9 mouse cellular contexts compared by ENCODE assay signal in genomic region chr7:44337121-44337849, GRCm38 (mm10). TPM values are rescaled to one million over a fixed set of nuclear protein-coding genes. Genes with fewer than 3 reads are reported as not detected.
DNase-seq lines count a peak whose midpoint lies in the region; ATAC-seq and TF ChIP-seq lines count a peak whose summit lies in the region.
"Had no signal": no experiment of that assay in that cellular context is flagged by ENCODE, and none has a peak within 500 bp of the region (broad histone marks: within the 10 kb centered on the region; RNA-seq: fewer than 3 reads in every experiment).

No protein-coding gene starts in this region.

- TF ChIP-seq CTCF in layer of hippocampus, adult 2 months (conservative IDR thresholded peaks at IDR 0.05), result no peak
- TF ChIP-seq CTCF in liver, postnatal 0 days (IDR thresholded peaks at IDR 0.05; ENCODE audit: low read depth), result no peak

- intact Hi-C loops in left cerebral cortex, postnatal 14 days (cut with DNase I), result no loop called here

- H3K4me2 ChIP-seq in hindbrain, embryonic 12.5 days (replicated peaks), result peak overlapping the region; percentile 89
- H3K4me2 ChIP-seq in neural tube, embryonic 13.5 days, result peak overlapping the region; percentile 68
- no peak overlapping the region for H3K4me2 ChIP-seq in liver, postnatal 0 days (ENCODE audit: low read depth, low read length)

- H3K9ac ChIP-seq in hindbrain, embryonic 12.5 days, result peak overlapping the region; percentile 82
- peak overlapping the region; percentile 90 for H3K9ac ChIP-seq in neural tube, embryonic 13.5 days
- H3K9ac ChIP-seq in liver, postnatal 0 days (replicated peaks), result no peak overlapping the region

- peak overlapping the region; percentile 89 for H3K27ac ChIP-seq in layer of hippocampus, adult 2 months
- H3K27ac ChIP-seq in hindbrain, embryonic 12.5 days, result peak overlapping the region; percentile 93
- peak overlapping the region; percentile 95 for H3K27ac ChIP-seq in neural tube, embryonic 13.5 days (replicated peaks)
- no peak overlapping the region for H3K27ac ChIP-seq in liver, postnatal 0 days (ENCODE audit: low read depth)

- 6% methylated on average over 32 of the region's 32 CpGs for WGBS in hindbrain, embryonic 12.5 days
- 2% methylated on average over 32 of the region's 32 CpGs for WGBS in neural tube, embryonic 13.5 days
- 7% methylated on average over 32 of the region's 32 CpGs for WGBS in liver, postnatal 0 days (ENCODE audit: insufficient replicate concordance)

- ATAC-seq in hindbrain, embryonic 12.5 days (ENCODE audit: low FRiP score), result peak; percentile 2; the same call in 1 of the 2 replicates
- peak; percentile 5 for ATAC-seq in neural tube, embryonic 13.5 days (ENCODE audit: low read depth)
- ATAC-seq in inflammation-experienced regulatory T-cells, adult 6 months, result no peak
- ATAC-seq in liver, postnatal 0 days, result no peak

- no peaks in the 10 kb centered on the region for H3K36me3 ChIP-seq in hindbrain, embryonic 12.5 days
- H3K36me3 ChIP-seq in neural tube, embryonic 13.5 days, result peaks cover 12% of the 10 kb centered on the region
- no peaks in the 10 kb centered on the region for H3K36me3 ChIP-seq in liver, postnatal 0 days (replicated peaks; ENCODE audit: insufficient read depth, low read length)

- peaks cover 22% of the 10 kb centered on the region for H3K4me1 ChIP-seq in hindbrain, embryonic 12.5 days
- H3K4me1 ChIP-seq in neural tube, embryonic 13.5 days (replicated peaks), result peaks cover 36% of the 10 kb centered on the region
- H3K4me1 ChIP-seq in liver, postnatal 0 days (ENCODE audit: insufficient read depth), result no peaks in the 10 kb centered on the region

- H3K9me3 ChIP-seq in hindbrain, embryonic 12.5 days (replicated peaks), result no peaks in the 10 kb centered on the region; the same call in 1 of the 2 replicates
- H3K9me3 ChIP-seq in neural tube, embryonic 13.5 days, result no peaks in the 10 kb centered on the region
- H3K9me3 ChIP-seq in liver, postnatal 0 days (ENCODE audit: low read length), result no peaks in the 10 kb centered on the region

- no peak for DNase-seq in layer of hippocampus, adult 2 months (ENCODE audit: low spot score in 2 of 2)
- DNase-seq in layer of hippocampus, adult 18-20 months (ENCODE audit: low spot score in 2 of 2), result no peak
- DNase-seq in cerebellum, postnatal 14 days, result peak; percentile 42 to 51
- no peak for DNase-seq in liver, postnatal 0 days
- no peak for DNase-seq in left cerebral cortex, postnatal 14 days (ENCODE audit: low spot score in 2 of 2)
- DNase-seq: embryo, embryonic 11 days had no signal

- H3K27me3 ChIP-seq in hindbrain, embryonic 12.5 days, result peaks cover 74% of the 10 kb centered on the region
- peaks cover 83% of the 10 kb centered on the region for H3K27me3 ChIP-seq in neural tube, embryonic 13.5 days
- H3K27me3 ChIP-seq in liver, postnatal 0 days (ENCODE audit: insufficient read depth, low read length), result peaks cover 52% of the 10 kb centered on the region

- H3K4me3 ChIP-seq in layer of hippocampus, adult 2 months, result peak overlapping the region; percentile 54
- peak overlapping the region; percentile 74 for H3K4me3 ChIP-seq in hindbrain, embryonic 12.5 days
- peak overlapping the region; percentile 64 for H3K4me3 ChIP-seq in neural tube, embryonic 13.5 days
- no peak overlapping the region for H3K4me3 ChIP-seq in liver, postnatal 0 days (ENCODE audit: low read depth, low read length)

- no peak for TF ChIP-seq EP300 in liver, postnatal 0 days (IDR thresholded peaks at IDR 0.05; ENCODE audit: low read depth)

RNA-seq across cellular contexts. Expression of gene Shank1, which starts 27.2 kb away (rescaled TPM):
- 100 to 1,000 TPM; 647 to 698 TPM for total RNA-seq in layer of hippocampus, adult 2 months (2021)
- total RNA-seq in layer of hippocampus, adult 18-20 months (2021), result 100 to 1,000 TPM; 626 to 653 TPM
- polyA plus RNA-seq in hindbrain, embryonic 12.5 days (2016; fragmentation: Nextera tagmentation; extraction: Ambion mirVana), result 12.5 and 12.8 TPM in 2 replicates
- 26.5 and 27.7 TPM in 2 replicates for polyA plus RNA-seq in neural tube, embryonic 13.5 days (2015; fragmentation: Nextera tagmentation; extraction: Ambion mirVana)
- polyA plus RNA-seq in inflammation-experienced regulatory T-cells, adult 6 months (2017; shearing (Covaris generic)), result under 1 TPM; 0.15 to 0.62 (median 0.20) TPM
- not detected in 2 replicates for polyA plus RNA-seq in liver, postnatal 0 days (2015; fragmentation: Nextera tagmentation; extraction: Ambion mirVana)
- total RNA-seq in left cerebral cortex, postnatal 14 days (2021), result 100 to 1,000 TPM; 512 to 537 TPM

RNA-seq across cellular contexts. Expression of gene Clec11a, which starts 30.6 kb away (rescaled TPM):
- 1 to 10 TPM; 3.0 to 3.5 TPM for total RNA-seq in layer of hippocampus, adult 2 months (2021)
- total RNA-seq in layer of hippocampus, adult 18-20 months (2021), result 1 to 10 TPM; 3.3 to 3.6 TPM
- 2.0 and 2.9 TPM in 2 replicates for polyA plus RNA-seq in hindbrain, embryonic 12.5 days (2016; fragmentation: Nextera tagmentation; extraction: Ambion mirVana)
- polyA plus RNA-seq in neural tube, embryonic 13.5 days (2015; fragmentation: Nextera tagmentation; extraction: Ambion mirVana), result 2.8 TPM in 2 replicates
- under 1 TPM; 0.28 to 0.62 (median 0.34) TPM for polyA plus RNA-seq in inflammation-experienced regulatory T-cells, adult 6 months (2017; shearing (Covaris generic))
- polyA plus RNA-seq in liver, postnatal 0 days (2015; fragmentation: Nextera tagmentation; extraction: Ambion mirVana), result 1.6 and 1.8 TPM in 2 replicates
- total RNA-seq in left cerebral cortex, postnatal 14 days (2021), result 1 to 10 TPM; 2.6 to 3.6 TPM

RNA-seq across cellular contexts. Expression of gene Syt3, which starts 46.6 kb away (rescaled TPM):
- 10 to 100 TPM; 89.4 to 95.9 TPM for total RNA-seq in layer of hippocampus, adult 2 months (2021)
- 10 to 100 TPM; 85.4 to 87.4 TPM for total RNA-seq in layer of hippocampus, adult 18-20 months (2021)
- polyA plus RNA-seq in hindbrain, embryonic 12.5 days (2016; fragmentation: Nextera tagmentation; extraction: Ambion mirVana), result 6.8 and 7.5 TPM in 2 replicates
- 24.9 and 28.4 TPM in 2 replicates for polyA plus RNA-seq in neural tube, embryonic 13.5 days (2015; fragmentation: Nextera tagmentation; extraction: Ambion mirVana)
- not detected for polyA plus RNA-seq in inflammation-experienced regulatory T-cells, adult 6 months (2017; shearing (Covaris generic))
- polyA plus RNA-seq in liver, postnatal 0 days (2015; fragmentation: Nextera tagmentation; extraction: Ambion mirVana), result 0.04 TPM in 1 of 2 replicates, not detected in the other
- total RNA-seq in left cerebral cortex, postnatal 14 days (2021), result 10 to 100 TPM; 77.1 to 81.9 TPM

RNA-seq across cellular contexts. Expression of gene 1700008O03Rik, which starts 48.3 kb away (rescaled TPM):
- total RNA-seq in layer of hippocampus, adult 2 months (2021), result 1 to 10 TPM; 3.0 to 3.3 TPM
- 1 to 10 TPM; 2.1 to 4.5 TPM for total RNA-seq in layer of hippocampus, adult 18-20 months (2021)
- 1.1 and 1.9 TPM in 2 replicates for polyA plus RNA-seq in hindbrain, embryonic 12.5 days (2016; fragmentation: Nextera tagmentation; extraction: Ambion mirVana)
- polyA plus RNA-seq in neural tube, embryonic 13.5 days (2015; fragmentation: Nextera tagmentation; extraction: Ambion mirVana), result 1.0 and 1.5 TPM in 2 replicates
- not detected for polyA plus RNA-seq in inflammation-experienced regulatory T-cells, adult 6 months (2017; shearing (Covaris generic))
- 0.15 and 0.18 TPM in 2 replicates for polyA plus RNA-seq in liver, postnatal 0 days (2015; fragmentation: Nextera tagmentation; extraction: Ambion mirVana)
- total RNA-seq in left cerebral cortex, postnatal 14 days (2021), result 1 to 10 TPM; 2.3 TPM

Comparison
In these comparisons a context has a peak if more than half of its experiments do, and no peak if none do; other contexts are left out.
1. DNase-seq: peak in cerebellum, postnatal 14 days (2 of 2); none in layer of hippocampus, adult 2 months (0 of 2), layer of hippocampus, adult 18-20 months (0 of 2), liver, postnatal 0 days (single experiment) and left cerebral cortex, postnatal 14 days (0 of 2).
2. ATAC-seq: peak in hindbrain, embryonic 12.5 days (single experiment) and neural tube, embryonic 13.5 days (single experiment); none in inflammation-experienced regulatory T-cells, adult 6 months (single experiment) and liver, postnatal 0 days (single experiment).